Mouse (Mus musculus): ENCODE measurements around the gene Nup98. TPM values are rescaled to one million over a fixed set of nuclear protein-coding genes. Genes with fewer than 3 reads are reported as not detected.
A peak's percentile ranks its signal among the peaks of the same experiment; 100 is the strongest.

Gene Nup98
- polyA plus RNA-seq, 1 experiment = 13.0 TPM

GRCm38 (mm10) chr7:102100868-102101267 is 109.1 kb downstream of the Nup98 start:
- 65% methylated on average over 5 of the region's 5 CpGs for WGBS
- no peak for DNase-seq
- no peak overlapping the region for H3K4me3 ChIP-seq (ENCODE audit: insufficient read depth, low read depth, low read length)
- no peak overlapping the region for H3K27ac ChIP-seq (ENCODE audit: insufficient read depth, low read depth, low read length)
- no peaks in the 10 kb centered on the region for H3K27me3 ChIP-seq (replicated peaks; ENCODE audit: control insufficient read depth, insufficient read depth, low read length)
- TF ChIP-seq POLR2A (IDR thresholded peaks at IDR 0.05; ENCODE audit: low read depth, low read length) (no peak), CTCF (conservative IDR thresholded peaks at IDR 0.05; ENCODE audit: insufficient read depth, insufficient read length, low read depth, low read length) (no peak)
- peaks cover 4% of the 10 kb centered on the region; the same call in 1 of the 2 replicates for H3K4me1 ChIP-seq (ENCODE audit: control insufficient read depth, insufficient read depth, low read length)
- no peaks in the 10 kb centered on the region for H3K36me3 ChIP-seq (ENCODE audit: control insufficient read depth, insufficient read depth, low read length)

GRCm38 (mm10) chr7:102099760-102100661 is 110.0 kb downstream of the Nup98 start:
- Histone ChIP-seq H3K4me1 (ENCODE audit: control insufficient read depth, insufficient read depth, low read length) (peaks cover 4% of the 10 kb centered on the region; the same call in 1 of the 2 replicates), H3K27ac (ENCODE audit: insufficient read depth, low read depth, low read length) (no peak overlapping the region), H3K36me3 (ENCODE audit: control insufficient read depth, insufficient read depth, low read length) (no peaks in the 10 kb centered on the region), H3K4me3 (ENCODE audit: insufficient read depth, low read depth, low read length) (peak overlapping the region; percentile 37), H3K27me3 (replicated peaks; ENCODE audit: control insufficient read depth, insufficient read depth, low read length) (no peaks in the 10 kb centered on the region)
- 9% methylated on average over 30 of the region's 30 CpGs for WGBS
- TF ChIP-seq POLR2A (IDR thresholded peaks at IDR 0.05; ENCODE audit: low read depth, low read length) (no peak), CTCF (conservative IDR thresholded peaks at IDR 0.05; ENCODE audit: insufficient read depth, insufficient read length, low read depth, low read length) (no peak)
- DNase-seq = peak; percentile 26

- Histone ChIP-seq H3K27ac (ENCODE audit: insufficient read depth, low read depth, low read length) (no peak overlapping the region), H3K4me1 (ENCODE audit: control insufficient read depth, insufficient read depth, low read length) (no peaks in the 10 kb centered on the region), H3K36me3 (ENCODE audit: control insufficient read depth, insufficient read depth, low read length) (no peaks in the 10 kb centered on the region), H3K4me3 (ENCODE audit: insufficient read depth, low read depth, low read length) (no peak overlapping the region), H3K27me3 (replicated peaks; ENCODE audit: control insufficient read depth, insufficient read depth, low read length) (no peaks in the 10 kb centered on the region)
- DNase-seq = no peak
- TF ChIP-seq CTCF (conservative IDR thresholded peaks at IDR 0.05; ENCODE audit: insufficient read depth, insufficient read length, low read depth, low read length) = no peak
- TF ChIP-seq POLR2A (IDR thresholded peaks at IDR 0.05; ENCODE audit: low read depth, low read length) = no peak
- WGBS = 79% methylated on average over 4 of the region's 4 CpGs
Observed at GRCm38 (mm10) chr7:102087336-102087735, 122.6 kb downstream of the Nup98 start.

- Histone ChIP-seq H3K27me3 (replicated peaks; ENCODE audit: control insufficient read depth, insufficient read depth, low read length) (no peaks in the 10 kb centered on the region), H3K36me3 (ENCODE audit: control insufficient read depth, insufficient read depth, low read length) (0 out of 2 replicates have a peak, but pooled peaks cover 2% of the 10 kb centered on the region), H3K4me1 (ENCODE audit: control insufficient read depth, insufficient read depth, low read length) (no peaks in the 10 kb centered on the region), H3K4me3 (ENCODE audit: insufficient read depth, low read depth, low read length) (no peak overlapping the region), H3K27ac (ENCODE audit: insufficient read depth, low read depth, low read length) (no peak overlapping the region)
- 86% methylated on average over 26 of the region's 26 CpGs for WGBS
- no peak for DNase-seq
- TF ChIP-seq POLR2A (IDR thresholded peaks at IDR 0.05; ENCODE audit: low read depth, low read length) (no peak), CTCF (conservative IDR thresholded peaks at IDR 0.05; ENCODE audit: insufficient read depth, insufficient read length, low read depth, low read length) (no peak)
Observed at GRCm38 (mm10) chr7:102084041-102084696, 125.8 kb downstream of the Nup98 start.

GRCm38 (mm10) chr7:102082816-102083215 is 127.2 kb downstream of the Nup98 start, which contains the start of gene Trpc2:
Gene Trpc2 (plus strand): TSS chr7:102083116.
- Histone ChIP-seq H3K36me3 (ENCODE audit: control insufficient read depth, insufficient read depth, low read length) (0 out of 2 replicates have a peak, but pooled peaks cover 2% of the 10 kb centered on the region), H3K4me3 (ENCODE audit: insufficient read depth, low read depth, low read length) (no peak within 1 kb of the TSS), H3K4me1 (ENCODE audit: control insufficient read depth, insufficient read depth, low read length) (no peaks in the 10 kb centered on the region), H3K27ac (ENCODE audit: insufficient read depth, low read depth, low read length) (no peak within 1 kb of the TSS), H3K27me3 (replicated peaks; ENCODE audit: control insufficient read depth, insufficient read depth, low read length) (no peaks in the 10 kb centered on the region)
- no peak for DNase-seq
- WGBS = 86% methylated on average over 5 of the region's 5 CpGs
- TF ChIP-seq CTCF (conservative IDR thresholded peaks at IDR 0.05; ENCODE audit: insufficient read depth, insufficient read length, low read depth, low read length) (no peak), POLR2A (IDR thresholded peaks at IDR 0.05; ENCODE audit: low read depth, low read length) (no peak)

- 94% methylated on average over 5 of the region's 5 CpGs for WGBS
- no peak overlapping the region for H3K4me3 ChIP-seq (ENCODE audit: insufficient read depth, low read depth, low read length)
- H3K4me1 ChIP-seq (ENCODE audit: control insufficient read depth, insufficient read depth, low read length) = no peaks in the 10 kb centered on the region
- H3K27ac ChIP-seq (ENCODE audit: insufficient read depth, low read depth, low read length) = no peak overlapping the region
- DNase-seq = no peak
- H3K36me3 ChIP-seq (ENCODE audit: control insufficient read depth, insufficient read depth, low read length) = 0 out of 2 replicates have a peak, but pooled peaks cover 2% of the 10 kb centered on the region
- TF ChIP-seq CTCF (conservative IDR thresholded peaks at IDR 0.05; ENCODE audit: insufficient read depth, insufficient read length, low read depth, low read length) = no peak
- TF ChIP-seq POLR2A (IDR thresholded peaks at IDR 0.05; ENCODE audit: low read depth, low read length) = no peak
- no peaks in the 10 kb centered on the region for H3K27me3 ChIP-seq (replicated peaks; ENCODE audit: control insufficient read depth, insufficient read depth, low read length)
Observed at GRCm38 (mm10) chr7:102081784-102082183, 128.2 kb downstream of the Nup98 start.

- 51% methylated on average over 8 of the region's 8 CpGs for WGBS
- H3K4me1 ChIP-seq (ENCODE audit: control insufficient read depth, insufficient read depth, low read length) = no peaks in the 10 kb centered on the region
- TF ChIP-seq POLR2A (IDR thresholded peaks at IDR 0.05; ENCODE audit: low read depth, low read length) = no peak
- TF ChIP-seq CTCF (conservative IDR thresholded peaks at IDR 0.05; ENCODE audit: insufficient read depth, insufficient read length, low read depth, low read length) = no peak
- peak; percentile 48 for DNase-seq
- H3K4me3 ChIP-seq (ENCODE audit: insufficient read depth, low read depth, low read length) = peak overlapping the region; percentile 35; the same call in 1 of the 2 replicates
- H3K36me3 ChIP-seq (ENCODE audit: control insufficient read depth, insufficient read depth, low read length) = 0 out of 2 replicates have a peak, but pooled peaks cover 2% of the 10 kb centered on the region
- no peaks in the 10 kb centered on the region for H3K27me3 ChIP-seq (replicated peaks; ENCODE audit: control insufficient read depth, insufficient read depth, low read length)
- peak overlapping the region; percentile 5; the same call in 1 of the 2 replicates for H3K27ac ChIP-seq (ENCODE audit: insufficient read depth, low read depth, low read length)
Observed at GRCm38 (mm10) chr7:102080311-102080710, 129.7 kb downstream of the Nup98 start.
